Mouse (Mus musculus) cerebellum, adult 2 months (tissue): Measurements from ENCODE around the gene Aes.

ENCODE experiments used
- CTCF ChIP-seq: fragments of 200-500 bp; IDR thresholded peaks from 2 replicates; pipeline ENCODE4 v1.5.1; 2011; ENCODE audit warnings: low read depth, mild to moderate bottlenecking, control low read depth, low read length, moderate library complexity, borderline replicate concordance; ENCODE audit not compliant: insufficient read depth
- POLR2A ChIP-seq: fragments of 200-500 bp; IDR thresholded peaks from 2 replicates; pipeline ENCODE4 v1.6.1; 2011; ENCODE audit warnings: low read length, control low read depth, borderline replicate concordance; ENCODE audit not compliant: insufficient read depth

DNA sequence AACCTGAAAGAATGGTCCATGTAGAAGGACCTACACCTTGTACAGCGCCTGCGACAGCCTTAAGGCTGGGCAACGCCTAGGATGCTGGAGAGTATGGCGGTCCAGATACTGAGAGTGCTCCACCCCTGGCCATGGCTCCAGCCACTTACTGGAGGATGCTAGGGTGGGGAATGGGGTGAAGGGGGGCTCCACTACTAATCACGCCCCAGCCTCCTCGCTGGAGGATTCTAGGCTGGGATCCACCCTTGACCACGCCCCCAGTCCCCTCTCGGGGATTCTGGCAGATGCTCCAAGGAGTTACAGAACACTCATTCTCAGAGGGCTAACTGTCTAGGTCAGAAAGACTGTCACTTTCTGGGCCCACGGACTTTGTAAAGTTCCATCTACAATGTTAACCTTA lies 13.7 kb downstream of the Aes start:
- no peak for TF ChIP-seq POLR2A
- no peak for TF ChIP-seq CTCF
